Comparison of ENCODE assay signal across 26 mouse cellular contexts in genomic region chr4:153387478-153387877, GRCm38 (mm10).
DNase-seq lines count a peak whose midpoint lies in the region; ATAC-seq and TF ChIP-seq lines count a peak whose summit lies in the region.
"Had no signal": no experiment of that assay in that cellular context is flagged by ENCODE, and none has a peak within 500 bp of the region (broad histone marks: within the 10 kb centered on the region; RNA-seq: fewer than 3 reads in every experiment).

No protein-coding gene starts in this region.

- WGBS in hindbrain, embryonic 14.5 days, result 91% methylated on average over 12 of the region's 12 CpGs

- H3K4me2 ChIP-seq in hindbrain, embryonic 14.5 days (replicated peaks), result no peak overlapping the region
- H3K4me2 ChIP-seq: forebrain, embryonic 15.5 days; heart, embryonic 15.5 days; liver, embryonic 15.5 days; lung, embryonic 14.5 days; midbrain, embryonic 15.5 days had no signal

- H3K9ac ChIP-seq in hindbrain, embryonic 14.5 days, result no peak overlapping the region
- H3K9ac ChIP-seq: forebrain, embryonic 15.5 days; heart, embryonic 15.5 days; liver, embryonic 15.5 days; lung, embryonic 14.5 days; midbrain, embryonic 15.5 days had no signal

- TF ChIP-seq CTCF in layer of hippocampus, adult 2 months (conservative IDR thresholded peaks at IDR 0.05), result no peak

- H3K4me3 ChIP-seq in layer of hippocampus, adult 2 months, result no peak overlapping the region
- no peak overlapping the region for H3K4me3 ChIP-seq in hindbrain, embryonic 14.5 days (replicated peaks; ENCODE audit: low read length)
- H3K4me3 ChIP-seq: forebrain, embryonic 15.5 days; heart, embryonic 10.5 days; heart, embryonic 15.5 days; liver, embryonic 15.5 days; midbrain, embryonic 15.5 days had no signal

- H3K9me3 ChIP-seq in hindbrain, embryonic 14.5 days (ENCODE audit: control insufficient read depth, low read length), result no peaks in the 10 kb centered on the region
- H3K9me3 ChIP-seq: forebrain, embryonic 15.5 days; heart, embryonic 15.5 days; midbrain, embryonic 15.5 days had no signal

- H3K27ac ChIP-seq in layer of hippocampus, adult 2 months, result no peak overlapping the region
- no peak overlapping the region for H3K27ac ChIP-seq in hindbrain, embryonic 14.5 days
- H3K27ac ChIP-seq: forebrain, embryonic 15.5 days; heart, embryonic 10.5 days; heart, embryonic 15.5 days; liver, embryonic 15.5 days; midbrain, embryonic 15.5 days had no signal

- no peaks in the 10 kb centered on the region for H3K27me3 ChIP-seq in hindbrain, embryonic 14.5 days (ENCODE audit: control insufficient read depth, insufficient read depth, low read length)
- H3K27me3 ChIP-seq: forebrain, embryonic 15.5 days; heart, embryonic 15.5 days; liver, embryonic 15.5 days; midbrain, embryonic 15.5 days had no signal

- no peak for ATAC-seq in hindbrain, embryonic 14.5 days (ENCODE audit: low FRiP score)
- ATAC-seq: forebrain, embryonic 15.5 days; intestine, postnatal 0 days; midbrain, embryonic 15.5 days had no signal

- H3K4me1 ChIP-seq in hindbrain, embryonic 14.5 days (replicated peaks; ENCODE audit: control insufficient read depth, insufficient read depth, low read length), result no peaks in the 10 kb centered on the region
- H3K4me1 ChIP-seq: heart, embryonic 10.5 days; heart, embryonic 15.5 days; liver, embryonic 15.5 days had no signal

- peak; percentile 65 to 74 for DNase-seq in cerebellum, postnatal 10 days
- no peak for DNase-seq in cerebellum, adult 9-10 months
- DNase-seq in layer of hippocampus, adult 11-12 months (ENCODE audit: low spot score), result peak; percentile 51
- no peak for DNase-seq in layer of hippocampus, adult 9-10 months (ENCODE audit: low spot score)
- peak; percentile 39 to 53 for DNase-seq in layer of hippocampus, adult 2 months (ENCODE audit: low spot score in 2 of 2)
- peak; percentile 40 to 55 for DNase-seq in layer of hippocampus, postnatal 36 days
- DNase-seq in hindbrain, embryonic 14.5 days (ENCODE audit: low spot score), result no peak
- DNase-seq: adrenal gland, adult 8-10 months; cerebellum, adult 11-12 months; cerebellum, postnatal 25 days; gastrocnemius, postnatal 14 days; kidney, adult 9 months; kidney, postnatal 10 days; liver; lung, embryonic 14.5 days; lung, postnatal 14 days; right cerebral cortex, adult 18-20 months; spleen, adult 18-20 months; thymus, postnatal 14 days had no signal

- peaks cover 10% of the 10 kb centered on the region for H3K36me3 ChIP-seq in hindbrain, embryonic 14.5 days (replicated peaks; ENCODE audit: control insufficient read depth, insufficient read depth)
- H3K36me3 ChIP-seq: forebrain, embryonic 15.5 days; G1E; heart, embryonic 10.5 days; heart, embryonic 15.5 days; liver, embryonic 15.5 days; midbrain, embryonic 15.5 days had no signal

Comparison
In these comparisons a context has a peak if more than half of its experiments do, and no peak if none do; other contexts are left out.
1. DNase-seq: peak in cerebellum, postnatal 10 days (2 of 2), layer of hippocampus, adult 11-12 months (single experiment), layer of hippocampus, adult 2 months (2 of 2) and layer of hippocampus, postnatal 36 days (2 of 2); none in cerebellum, adult 9-10 months (single experiment), layer of hippocampus, adult 9-10 months (single experiment) and hindbrain, embryonic 14.5 days (single experiment).